Mouse (Mus musculus): ENCODE measurements at regions not wholly inside any gene's neighbourhood (a gene's known extent, or its start where the extent isn't known, plus 50 kb on each side); places are given as distances from the start of the nearest gene placed in this dataset.
A peak's percentile ranks its signal among the peaks of the same experiment; 100 is the strongest.

- no peak for DNase-seq
These were observed 124.2 kb upstream of the Slitrk2 start for GRCm38 (mm10) chrX:66524891-66525290.

GRCm38 (mm10) chrX:66526842-66527623 lies 122.1 kb upstream of the Slitrk2 start:
- no peak for DNase-seq

GRCm38 (mm10) chrX:66528931-66529330 lies 120.2 kb upstream of the Slitrk2 start:
- no peak for DNase-seq

- no peak for DNase-seq
These were observed 105.1 kb upstream of the Slitrk2 start for GRCm38 (mm10) chrX:66544002-66544520.

- DNase-seq = peak; percentile 1 to 28
These were observed 94.6 kb upstream of the Slitrk2 start for GRCm38 (mm10) chrX:66554539-66554938.
